ENCODE assay signal across 8 mouse cellular contexts in the genomic region with DNA sequence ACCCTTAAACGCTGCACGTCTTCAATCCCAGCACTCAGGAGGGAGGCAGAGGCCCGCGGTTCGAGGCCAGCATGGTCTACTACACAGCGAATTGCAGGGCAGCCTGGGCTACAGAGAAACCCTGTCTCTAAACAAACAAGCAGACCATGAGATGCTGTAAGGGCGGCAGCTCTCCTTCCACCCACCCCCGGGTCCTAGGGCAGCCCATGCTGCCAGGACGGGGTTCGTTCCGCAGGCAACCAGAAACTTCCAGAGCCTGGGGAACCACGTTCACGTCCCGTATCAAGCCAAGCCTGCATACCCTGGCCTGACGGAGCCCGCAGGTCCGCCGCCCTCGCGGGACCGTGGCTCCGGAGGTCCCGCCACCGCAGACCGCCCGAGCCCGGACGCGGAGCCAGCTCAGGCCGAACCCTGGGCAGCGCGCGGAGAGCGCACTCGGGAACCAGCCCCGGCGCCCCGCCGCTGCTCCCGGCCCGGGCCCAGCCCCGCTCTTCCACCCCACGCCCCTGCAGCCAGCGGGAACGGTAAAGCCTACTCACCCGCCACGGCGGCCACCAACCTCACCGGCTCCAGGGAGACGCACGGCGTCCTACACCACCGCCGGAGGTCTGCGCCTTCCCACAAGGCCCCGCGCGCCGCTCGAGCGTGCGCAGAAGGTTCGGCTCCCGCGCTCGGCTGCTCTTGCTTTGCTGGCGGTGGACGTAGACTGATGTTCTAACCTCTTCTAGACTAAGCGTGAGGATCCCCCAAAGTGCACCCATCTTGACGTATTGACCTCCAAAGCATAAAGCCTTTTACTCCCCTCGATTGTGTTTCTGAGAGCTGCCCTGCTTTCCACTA. TPM values are rescaled to one million over a fixed set of nuclear protein-coding genes. Genes with fewer than 3 reads are reported as not detected.
DNase-seq lines count a peak whose midpoint lies in the region; ATAC-seq and TF ChIP-seq lines count a peak whose summit lies in the region.

TSS of gene Rpap3 (minus strand) at position 615 of the 840 bp plus-strand sequence.

- H3K9me3 ChIP-seq in embryonic facial prominence, embryonic 14.5 days (ENCODE audit: control insufficient read depth, low read length): no peaks in the 10 kb centered on the region
- no peaks in the 10 kb centered on the region for H3K9me3 ChIP-seq in limb, embryonic 13.5 days
- H3K9me3 ChIP-seq in midbrain, embryonic 15.5 days: no peaks in the 10 kb centered on the region

- WGBS in bone marrow, adult 2 months: under 1% methylated on average over 71 of the region's 71 CpGs
- WGBS in embryonic facial prominence, embryonic 14.5 days: under 1% methylated on average over 38 of the region's 71 CpGs
- under 1% methylated on average over 66 of the region's 71 CpGs for WGBS in limb, embryonic 13.5 days
- under 1% methylated on average over 70 of the region's 71 CpGs for WGBS in midbrain, embryonic 15.5 days
- under 1% methylated on average over 70 of the region's 71 CpGs for WGBS in spleen, adult 2 months

- peak; percentile 61; the same call in 1 of the 2 replicates for TF ChIP-seq POLR2A in bone marrow, adult 2 months (IDR thresholded peaks at IDR 0.05; ENCODE audit: borderline replicate concordance, control insufficient read depth, low read depth, low read length)
- peak; percentile 30 for TF ChIP-seq POLR2A in spleen, adult 2 months (IDR thresholded peaks at IDR 0.05; ENCODE audit: low read depth, low read length)

- H3K4me1 ChIP-seq in bone marrow, adult 2 months (ENCODE audit: control insufficient read depth, insufficient read depth, low read length): no peaks in the 10 kb centered on the region
- peaks cover 7% of the 10 kb centered on the region; the same call in 1 of the 2 replicates for H3K4me1 ChIP-seq in embryonic facial prominence, embryonic 14.5 days (ENCODE audit: control insufficient read depth, insufficient read depth, low read length)
- peaks cover 17% of the 10 kb centered on the region for H3K4me1 ChIP-seq in limb, embryonic 13.5 days
- peaks cover 14% of the 10 kb centered on the region for H3K4me1 ChIP-seq in midbrain, embryonic 15.5 days
- H3K4me1 ChIP-seq in spleen, adult 2 months (ENCODE audit: control insufficient read depth, insufficient read depth, insufficient read length): peaks cover 4% of the 10 kb centered on the region; the same call in 1 of the 2 replicates

- peak within 1 kb of the TSS; percentile 77 for H3K4me3 ChIP-seq in bone marrow, adult 2 months (replicated peaks; ENCODE audit: control insufficient read depth, low read depth, low read length)
- H3K4me3 ChIP-seq in embryonic facial prominence, embryonic 14.5 days (ENCODE audit: low read depth, low read length): peak within 1 kb of the TSS; percentile 89
- H3K4me3 ChIP-seq in limb, embryonic 13.5 days: peak within 1 kb of the TSS; percentile 94
- H3K4me3 ChIP-seq in midbrain, embryonic 15.5 days: peak within 1 kb of the TSS; percentile 68
- peak within 1 kb of the TSS; percentile 80 for H3K4me3 ChIP-seq in spleen, adult 2 months (ENCODE audit: extremely low read depth, insufficient read depth, insufficient read length)

- H3K4me2 ChIP-seq in embryonic facial prominence, embryonic 14.5 days (ENCODE audit: low read depth, low read length): peak within 1 kb of the TSS; percentile 76
- peak within 1 kb of the TSS; percentile 75 for H3K4me2 ChIP-seq in limb, embryonic 13.5 days (replicated peaks)
- H3K4me2 ChIP-seq in midbrain, embryonic 15.5 days: peak within 1 kb of the TSS; percentile 87

- H3K27ac ChIP-seq in bone marrow, adult 2 months (ENCODE audit: control insufficient read depth, insufficient read depth, low read depth, low read length, poor library complexity): no peak within 1 kb of the TSS; the same call in 1 of the 2 replicates
- H3K27ac ChIP-seq in embryonic facial prominence, embryonic 14.5 days (replicated peaks; ENCODE audit: low read depth, low read length): peak within 1 kb of the TSS; percentile 63
- H3K27ac ChIP-seq in limb, embryonic 13.5 days: peak within 1 kb of the TSS; percentile 61; the same call in 1 of the 2 replicates
- H3K27ac ChIP-seq in midbrain, embryonic 15.5 days: peak within 1 kb of the TSS; percentile 59
- no peak within 1 kb of the TSS for H3K27ac ChIP-seq in spleen, adult 2 months (ENCODE audit: insufficient read depth, low read length)

- no peaks in the 10 kb centered on the region for H3K27me3 ChIP-seq in embryonic facial prominence, embryonic 14.5 days (replicated peaks; ENCODE audit: control insufficient read depth, insufficient read depth, low read length)
- no peaks in the 10 kb centered on the region for H3K27me3 ChIP-seq in limb, embryonic 13.5 days
- no peaks in the 10 kb centered on the region for H3K27me3 ChIP-seq in midbrain, embryonic 15.5 days (replicated peaks)
- H3K27me3 ChIP-seq in spleen, adult 2 months (ENCODE audit: control insufficient read depth, insufficient read depth, low read length): no peaks in the 10 kb centered on the region

- H3K9ac ChIP-seq in embryonic facial prominence, embryonic 14.5 days (ENCODE audit: low read depth, low read length): peak within 1 kb of the TSS; percentile 92
- H3K9ac ChIP-seq in limb, embryonic 13.5 days: peak within 1 kb of the TSS; percentile 97
- H3K9ac ChIP-seq in midbrain, embryonic 15.5 days: peak within 1 kb of the TSS; percentile 80

- DNase-seq in A20 (ENCODE audit: low read depth, low spot score): peak; percentile 91
- DNase-seq in embryonic facial prominence, embryonic 14.5 days (ENCODE audit: low spot score): peak; percentile 93
- DNase-seq in heart, adult 8-10 months (ENCODE audit: low spot score): peak; percentile 86
- DNase-seq in kidney, adult 9 months: peak; percentile 87
- peak; percentile 34 to 85 for DNase-seq in spleen, adult 2 months (ENCODE audit: low read depth in 1 of 2, low spot score in 2 of 2)

- TF ChIP-seq CTCF in bone marrow, adult 2 months (IDR thresholded peaks at IDR 0.05; ENCODE audit: control insufficient read depth, insufficient read depth, low read length): no peak
- no peak for TF ChIP-seq CTCF in spleen, adult 2 months (IDR thresholded peaks at IDR 0.05; ENCODE audit: extremely low read depth, insufficient read depth, insufficient read length, insufficient replicate concordance)

- H3K36me3 ChIP-seq in embryonic facial prominence, embryonic 14.5 days (ENCODE audit: control insufficient read depth, insufficient read depth, low read length): peaks cover 22% of the 10 kb centered on the region
- peaks cover 25% of the 10 kb centered on the region for H3K36me3 ChIP-seq in limb, embryonic 13.5 days
- H3K36me3 ChIP-seq in midbrain, embryonic 15.5 days (replicated peaks): peaks cover 14% of the 10 kb centered on the region
- peaks cover 7% of the 10 kb centered on the region; the same call in 1 of the 2 replicates for H3K36me3 ChIP-seq in spleen, adult 2 months (ENCODE audit: control insufficient read depth, insufficient read depth, low read length)

- ATAC-seq in embryonic facial prominence, embryonic 14.5 days (ENCODE audit: low read depth): peak; percentile 93
- peak; percentile 91 for ATAC-seq in limb, embryonic 13.5 days (ENCODE audit: low FRiP score, low read depth)
- ATAC-seq in midbrain, embryonic 15.5 days (replicated peaks): peak; percentile 95

RNA-seq across cellular contexts. Expression of gene Rpap3, which starts in this region (rescaled TPM):
- polyA plus RNA-seq in bone marrow, adult 2 months (2011; ENCODE audit: insufficient read depth, insufficient read length, low replicate concordance, missing spikeins): 6.8 and 13.5 TPM in 2 replicates
- 25.4 and 29.6 TPM in 2 replicates for polyA plus RNA-seq in embryonic facial prominence, embryonic 14.5 days (2014; fragmentation: Nextera tagmentation; extraction: Ambion mirVana)
- 10 to 100 TPM; 13.4 to 17.9 (median 15.3) TPM for total RNA-seq in heart, adult 8-10 months (2022)
- polyA plus RNA-seq in limb, embryonic 13.5 days (2015; fragmentation: Nextera tagmentation; extraction: Ambion mirVana): 27.5 and 30.8 TPM in 2 replicates
- 31.1 and 33.7 TPM in 2 replicates for polyA plus RNA-seq in midbrain, embryonic 15.5 days (2015; fragmentation: Nextera tagmentation; extraction: Ambion mirVana)
- polyA plus RNA-seq in spleen, adult 2 months (2012; rRNA removed): 2.0 and 2.1 TPM in 2 replicates

Comparison
In these comparisons a context has a peak if more than half of its experiments do, and no peak if none do; other contexts are left out.
1. H3K27ac ChIP-seq: peak in embryonic facial prominence, embryonic 14.5 days (single experiment), limb, embryonic 13.5 days (single experiment) and midbrain, embryonic 15.5 days (single experiment); none in bone marrow, adult 2 months (single experiment) and spleen, adult 2 months (single experiment).
2. Peak in every context shown above with its lines, with median percentiles within 50 percentile points of each other: DNase-seq, H3K4me3 ChIP-seq, ATAC-seq, H3K4me2 ChIP-seq and H3K9ac ChIP-seq.